Mouse (Mus musculus): ENCODE data around the gene Gm37240.
A peak's percentile ranks its signal among the peaks of the same experiment; 100 is the strongest.

Gm37240 gene

GRCm38 (mm10) chr3:85880068-85880467 is 7.2 kb downstream of the Gm37240 start:
- no peak for DNase-seq (ENCODE audit: extremely low spot score, low read depth, low spot score)

- no peak for DNase-seq (ENCODE audit: extremely low spot score, low read depth, low spot score)
Measured at GRCm38 (mm10) chr3:85878911-85879310, 8.4 kb downstream of the Gm37240 start.

- DNase-seq (ENCODE audit: extremely low spot score, low read depth, low spot score), result no peak
Measured at GRCm38 (mm10) chr3:85863996-85864395, 23.3 kb downstream of the Gm37240 start.

DNA sequence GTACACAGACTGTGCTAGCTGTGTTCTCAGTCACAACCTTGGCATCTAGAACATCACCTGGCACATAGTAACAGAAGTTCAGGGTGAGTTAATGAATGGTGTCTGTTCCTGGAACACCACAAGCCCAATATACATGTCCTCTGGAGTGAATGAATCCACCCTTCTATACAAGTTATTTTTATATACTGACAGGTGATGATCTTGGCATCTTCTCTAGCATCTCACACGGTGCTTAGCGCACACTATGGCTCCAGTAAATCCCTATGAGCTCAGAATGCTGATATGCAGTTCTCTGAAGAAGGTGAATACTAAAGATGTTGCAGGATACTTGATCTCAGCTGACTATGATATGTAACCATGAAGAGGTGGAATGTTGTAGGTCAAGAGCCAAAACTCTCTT is 24.4 kb downstream of the Gm37240 start:
- DNase-seq (ENCODE audit: extremely low spot score, low read depth, low spot score), result no peak

GRCm38 (mm10) chr3:85860996-85861395 is 26.3 kb downstream of the Gm37240 start:
- no peak for DNase-seq (ENCODE audit: extremely low spot score, low read depth, low spot score)

GRCm38 (mm10) chr3:85859311-85859710 is 28.0 kb downstream of the Gm37240 start:
- no peak for DNase-seq (ENCODE audit: extremely low spot score, low read depth, low spot score)

DNA sequence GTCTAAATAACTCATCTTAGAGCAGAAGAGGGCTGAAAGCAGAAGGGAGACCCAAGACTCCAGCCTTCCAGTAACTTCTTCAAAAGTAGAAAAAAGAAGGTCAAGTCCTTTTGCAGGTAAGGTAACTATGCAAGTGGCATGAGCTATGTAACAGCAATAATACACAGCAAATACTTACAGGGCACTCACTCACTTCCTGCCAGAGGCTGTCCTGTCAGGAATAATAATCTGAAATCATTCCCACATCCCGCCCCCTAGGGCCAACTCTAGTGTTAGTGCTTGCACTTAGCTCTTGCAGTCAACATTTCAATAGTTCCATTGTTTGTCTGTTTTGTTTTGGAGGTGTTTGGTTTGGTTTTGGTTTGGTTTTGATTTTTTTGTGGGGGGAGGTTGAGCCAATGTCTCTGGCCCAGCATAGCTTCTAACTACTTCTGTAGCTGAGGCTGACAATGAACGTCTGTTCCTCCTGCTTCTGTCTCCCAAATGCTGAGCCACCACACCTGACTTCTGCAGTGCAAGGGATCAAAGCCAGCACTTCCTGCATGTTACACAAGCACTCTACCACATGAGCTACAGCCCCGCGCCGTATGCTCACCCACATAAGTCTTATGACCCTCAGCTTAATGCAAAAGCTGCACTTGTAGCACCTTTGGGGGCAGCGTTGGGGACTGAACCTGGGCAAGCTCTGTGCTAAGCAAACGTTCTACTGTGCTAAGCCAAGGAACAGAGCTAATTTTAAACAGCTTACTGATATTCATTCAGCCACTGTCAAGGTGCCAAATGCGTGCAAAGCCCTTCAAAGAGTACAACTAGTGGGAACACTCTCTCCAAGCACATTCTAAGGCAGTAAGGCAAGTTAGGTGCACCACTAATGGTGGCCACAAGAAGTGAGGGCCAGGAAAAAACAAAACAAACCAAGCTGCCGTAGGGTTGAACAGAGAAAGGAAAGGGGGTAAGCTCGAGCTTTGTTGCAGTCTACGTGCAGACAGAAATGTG is 28.9 kb downstream of the Gm37240 start:
- no peak for DNase-seq (ENCODE audit: extremely low spot score, low read depth, low spot score)

- no peak for DNase-seq (ENCODE audit: extremely low spot score, low read depth, low spot score)
Measured at GRCm38 (mm10) chr3:85857083-85857482, 30.2 kb downstream of the Gm37240 start.

DNA sequence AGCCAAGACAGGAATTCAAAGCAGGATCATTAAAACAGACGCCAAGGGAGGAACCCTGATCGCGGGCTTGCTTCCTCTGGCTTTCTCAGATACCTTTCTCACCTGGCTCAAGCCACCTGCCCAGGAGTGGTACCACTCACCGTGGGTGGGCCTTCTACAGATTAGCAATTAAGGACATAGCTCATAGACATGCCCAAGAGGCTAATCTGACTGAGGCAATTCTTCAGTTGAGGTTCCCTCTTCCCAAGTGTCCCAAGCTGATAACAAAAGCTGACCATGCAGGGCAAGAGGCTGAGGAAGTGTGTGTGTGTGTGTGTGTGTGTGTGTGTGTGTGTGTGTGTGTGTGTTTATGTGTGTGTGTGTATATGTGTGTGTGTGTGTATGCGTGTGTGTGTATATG is 31.4 kb downstream of the Gm37240 start:
- no peak for DNase-seq (ENCODE audit: extremely low spot score, low read depth, low spot score)

GRCm38 (mm10) chr3:85855043-85855442 is 32.3 kb downstream of the Gm37240 start:
- no peak for DNase-seq (ENCODE audit: extremely low spot score, low read depth, low spot score)

GRCm38 (mm10) chr3:85854143-85854542 is 33.2 kb downstream of the Gm37240 start:
- DNase-seq (ENCODE audit: extremely low spot score, low read depth, low spot score), result no peak

DNA sequence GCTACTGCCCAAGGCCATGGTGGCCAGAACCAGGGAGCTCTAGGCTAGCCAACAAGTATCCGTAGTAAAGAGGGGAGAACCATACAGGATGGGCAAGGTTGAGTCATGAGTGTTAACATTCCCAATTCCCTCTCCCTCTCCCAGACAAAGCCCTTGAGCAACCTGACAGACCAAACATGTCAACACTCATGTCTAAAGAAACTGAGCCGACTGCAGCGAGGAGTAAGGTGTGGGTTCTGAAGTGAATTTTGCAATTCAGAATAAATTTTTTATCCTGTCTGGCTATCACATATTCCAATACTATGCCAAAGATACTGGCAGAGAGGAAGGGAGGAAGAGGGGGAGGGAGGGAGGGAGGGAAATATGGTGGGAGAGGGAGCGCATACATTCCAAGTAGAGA is 33.6 kb downstream of the Gm37240 start:
- DNase-seq (ENCODE audit: extremely low spot score, low read depth, low spot score), result no peak

GRCm38 (mm10) chr3:85850079-85850478 is 37.2 kb downstream of the Gm37240 start:
- no peak for DNase-seq (ENCODE audit: extremely low spot score, low read depth, low spot score)

- DNase-seq (ENCODE audit: extremely low spot score, low read depth, low spot score), result no peak
Measured at GRCm38 (mm10) chr3:85846316-85846715, 41.0 kb downstream of the Gm37240 start.

DNA sequence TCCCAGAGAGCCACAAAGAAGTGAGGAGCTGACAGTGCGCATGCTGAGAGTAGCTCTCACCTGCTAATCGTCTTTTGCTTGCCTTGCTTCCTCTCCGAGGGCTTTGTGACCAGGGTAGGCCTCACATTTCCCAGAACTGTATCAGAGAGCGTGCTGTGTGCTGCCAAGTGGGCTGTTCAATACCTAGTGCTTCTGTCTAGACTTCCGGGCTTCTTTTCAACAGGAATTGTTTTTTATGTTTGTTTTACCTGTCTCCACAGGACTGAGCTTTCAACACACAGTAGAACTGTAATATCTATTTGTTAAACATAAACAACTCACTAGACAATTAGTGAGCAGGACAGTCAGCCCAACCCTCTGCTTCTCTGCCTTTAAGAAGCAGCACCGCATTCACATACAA is 42.0 kb downstream of the Gm37240 start:
- DNase-seq (ENCODE audit: extremely low spot score, low read depth, low spot score), result no peak

DNA sequence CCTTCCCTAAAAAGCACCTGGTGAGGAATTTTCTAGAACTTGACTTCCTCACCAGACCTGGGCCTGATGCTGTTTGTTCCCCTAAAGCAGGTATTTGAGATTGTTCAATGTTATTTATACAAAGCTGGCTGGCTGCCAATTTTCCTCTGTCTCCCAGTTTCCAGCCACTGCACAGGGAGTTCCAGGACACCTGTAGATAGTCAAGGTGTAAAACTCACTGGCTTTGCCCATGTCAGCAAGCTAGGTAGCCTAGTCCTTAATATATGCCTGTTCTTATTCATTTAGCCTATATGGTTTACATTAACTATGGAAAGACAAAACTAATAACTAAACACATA is 44.5 kb downstream of the Gm37240 start:
- no peak for DNase-seq (ENCODE audit: extremely low spot score, low read depth, low spot score)

- no peak for DNase-seq (ENCODE audit: extremely low spot score, low read depth, low spot score)
Measured at GRCm38 (mm10) chr3:85842177-85842880, 45.0 kb downstream of the Gm37240 start.

GRCm38 (mm10) chr3:85841454-85842176 is 45.7 kb downstream of the Gm37240 start:
- DNase-seq (ENCODE audit: extremely low spot score, low read depth, low spot score), result peak; percentile 24

DNA sequence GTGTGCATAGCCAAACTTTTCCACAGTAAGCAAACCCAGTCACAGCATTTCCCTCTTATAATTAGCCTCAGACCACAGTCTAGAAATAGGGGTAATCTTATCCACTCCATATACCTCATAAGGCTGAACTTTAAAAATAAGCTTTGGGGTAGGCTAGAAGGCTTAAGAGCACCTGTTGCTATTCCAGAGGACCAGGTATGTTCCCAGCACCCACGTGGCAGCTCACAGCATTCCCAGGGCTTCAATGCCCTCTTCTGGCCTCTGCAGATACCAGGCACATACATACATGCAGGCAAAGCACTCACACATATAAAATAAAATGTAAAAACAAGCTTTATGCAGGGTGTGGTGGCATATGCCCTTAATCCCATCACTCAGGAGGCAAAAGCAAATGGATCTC is 53.7 kb downstream of the Gm37240 start:
- DNase-seq (ENCODE audit: extremely low spot score, low read depth, low spot score), result no peak

DNA sequence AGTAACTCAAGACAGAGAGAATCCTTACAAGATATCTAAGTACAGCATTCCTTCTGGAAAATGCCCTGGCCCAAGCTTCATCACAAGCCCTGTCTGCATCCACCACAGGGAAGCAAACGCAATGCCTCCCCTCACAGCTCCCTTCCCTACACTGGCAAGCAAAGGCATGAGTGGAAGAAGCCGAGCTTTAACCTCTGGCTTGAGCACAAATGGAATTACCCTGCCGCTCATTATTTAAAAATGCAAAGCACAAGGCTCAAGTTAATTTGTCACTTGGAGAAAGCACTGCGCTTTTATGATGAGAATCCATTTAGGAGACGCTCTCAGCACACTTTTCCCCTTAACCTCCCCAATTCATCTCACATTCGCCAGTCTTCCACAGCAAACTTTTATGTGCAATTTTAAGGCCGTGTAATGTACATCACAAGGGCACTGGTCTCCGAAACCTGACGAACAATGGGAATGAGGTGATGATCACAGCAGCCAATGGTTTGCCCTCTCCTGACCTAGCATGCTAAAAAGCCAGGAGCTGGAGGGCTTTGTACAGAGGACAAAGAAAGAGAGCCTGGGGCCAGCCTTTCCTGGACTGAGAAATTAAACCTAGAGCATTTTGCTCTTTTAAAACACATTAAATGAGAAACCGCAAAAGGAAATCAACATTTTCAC is 54.7 kb downstream of the Gm37240 start:
- no peak for DNase-seq (ENCODE audit: extremely low spot score, low read depth, low spot score)

GRCm38 (mm10) chr3:85831785-85832184 is 55.5 kb downstream of the Gm37240 start:
- no peak for DNase-seq (ENCODE audit: extremely low spot score, low read depth, low spot score)
